Mouse (Mus musculus): ENCODE measurements around the gene Vsig2. TPM values are rescaled to one million over a fixed set of nuclear protein-coding genes. Genes with fewer than 3 reads are reported as not detected.

Vsig2 gene
- polyA plus RNA-seq, 1 experiment from 2014 or later, result 0.42 TPM

DNA sequence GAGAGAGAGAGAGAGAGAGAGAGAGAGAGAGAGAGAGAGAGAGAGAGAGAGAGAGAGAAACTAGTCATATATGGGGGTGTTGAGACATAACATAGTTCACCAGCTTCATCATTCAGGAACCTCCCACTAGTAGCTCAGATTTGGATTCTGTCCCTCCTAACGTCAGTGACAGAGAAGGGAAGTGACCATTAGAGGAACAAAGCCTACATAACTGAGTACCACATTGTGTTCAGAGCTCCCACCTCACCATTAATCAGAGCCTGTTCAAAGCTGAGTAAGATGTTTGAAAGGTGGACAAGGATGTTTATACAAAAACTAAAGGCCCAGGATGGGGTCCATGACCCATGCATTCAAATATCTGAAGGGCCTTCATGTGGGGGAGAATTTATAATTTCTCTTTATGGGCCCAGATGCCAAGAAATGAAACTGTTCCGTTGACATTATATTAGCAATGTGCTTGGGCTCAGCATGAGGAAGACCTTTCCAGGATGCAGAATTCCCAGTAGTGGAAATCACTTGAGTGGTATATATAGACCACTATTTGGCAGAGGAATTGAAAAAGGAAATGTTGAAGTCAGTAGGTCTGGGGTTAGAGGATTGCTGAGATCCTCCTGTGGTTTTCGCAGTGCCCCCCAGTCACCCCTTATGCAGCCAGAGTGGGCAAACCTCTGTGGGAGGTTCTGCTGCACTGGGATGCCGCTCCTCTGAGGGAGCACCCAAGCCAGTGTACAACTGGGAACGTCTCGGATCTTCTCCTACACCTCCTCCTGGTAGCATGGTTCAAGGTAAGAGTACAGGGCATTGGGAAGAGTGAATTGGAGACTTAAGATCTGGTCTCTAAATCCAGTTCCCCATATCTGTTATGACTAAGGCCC, 1.9 kb downstream of the Vsig2 start:
- Histone ChIP-seq H3K27me3 (peaks cover 55% of the 10 kb centered on the region), H3K36me3 (no peaks in the 10 kb centered on the region), H3K9me3 (no peaks in the 10 kb centered on the region), H3K27ac (no peak overlapping the region), H3K9ac (replicated peaks) (no peak overlapping the region), H3K4me3 (replicated peaks) (no peak overlapping the region), H3K4me1 (replicated peaks) (peaks cover 21% of the 10 kb centered on the region), H3K4me2 (replicated peaks) (no peak overlapping the region)
- WGBS, result 86% methylated on average over 6 of the region's 6 CpGs
- no peak for ATAC-seq

DNA sequence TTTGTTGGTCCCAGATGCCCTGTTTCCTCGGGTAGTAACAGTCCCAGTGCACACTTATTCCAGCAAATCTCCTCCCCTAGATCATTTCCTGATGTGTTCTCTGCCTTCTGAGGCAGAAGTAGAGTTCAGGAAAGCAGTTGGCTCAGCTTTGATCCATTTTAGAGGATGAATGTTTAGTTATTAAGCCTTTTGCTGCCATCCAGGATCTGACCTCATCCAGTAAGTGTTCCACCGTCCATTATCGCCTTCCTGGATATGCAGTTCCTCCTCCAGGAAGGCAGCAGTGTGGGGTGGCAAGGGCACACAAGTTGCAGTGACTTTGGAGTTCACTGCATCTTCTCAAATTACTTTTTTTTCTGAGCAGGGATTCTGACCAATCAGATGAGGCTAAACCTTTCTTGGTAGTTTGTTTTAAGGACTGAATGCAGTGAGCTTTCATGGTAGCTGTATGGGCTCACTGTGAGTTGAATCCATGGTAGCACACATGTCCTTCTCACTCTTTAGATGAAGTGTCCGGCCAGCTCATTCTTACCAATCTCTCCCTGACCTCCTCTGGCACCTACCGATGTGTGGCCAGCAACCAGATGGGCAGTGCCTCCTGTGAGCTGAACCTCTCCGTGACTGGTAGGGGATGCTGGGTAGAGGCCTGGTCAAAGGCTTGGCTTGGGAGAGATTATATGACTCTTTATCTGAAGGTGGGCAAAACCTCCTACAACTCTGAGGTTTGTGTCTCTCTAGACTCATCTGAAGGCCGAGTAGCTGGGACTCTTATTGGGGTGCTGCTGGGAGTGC, 3.0 kb downstream of the Vsig2 start:
- ATAC-seq, result no peak
- no peak overlapping the region for H3K27ac ChIP-seq
- 75% methylated on average over 7 of the region's 7 CpGs for WGBS

DNA sequence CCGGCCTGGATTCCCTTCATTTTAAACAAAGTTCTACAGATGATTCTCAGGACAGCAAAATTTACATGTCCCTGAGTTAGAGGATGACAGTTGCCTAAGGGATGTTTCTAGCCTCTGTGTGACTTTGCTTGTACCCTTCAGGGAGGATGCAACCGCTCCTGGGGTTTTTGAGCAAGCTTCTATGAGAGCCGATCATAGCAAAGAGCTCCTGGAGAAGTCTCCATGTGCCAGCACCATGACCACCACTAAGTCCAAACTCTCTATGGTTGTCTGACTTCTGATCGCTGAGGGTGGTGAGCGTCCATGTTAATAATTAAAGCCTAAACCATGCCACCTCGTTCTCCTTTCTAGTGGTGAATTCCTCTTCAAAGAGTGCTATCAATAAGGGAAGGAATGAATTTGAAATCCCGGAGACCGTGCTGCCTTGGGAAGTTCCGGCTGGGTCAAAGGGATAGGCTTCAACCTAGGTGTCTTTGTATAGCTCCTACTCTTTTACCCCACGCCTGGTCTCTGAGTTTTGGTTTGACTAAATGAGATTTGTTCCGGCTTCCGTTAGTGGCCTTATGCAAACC, 4.9 kb downstream of the Vsig2 start:
- Histone ChIP-seq H3K9ac (replicated peaks) (no peak overlapping the region), H3K27me3 (peaks cover 74% of the 10 kb centered on the region), H3K27ac (no peak overlapping the region), H3K36me3 (no peaks in the 10 kb centered on the region), H3K9me3 (no peaks in the 10 kb centered on the region), H3K4me2 (replicated peaks) (peak overlapping the region; percentile 57), H3K4me3 (replicated peaks) (peak overlapping the region; percentile 31), H3K4me1 (replicated peaks) (peaks cover 21% of the 10 kb centered on the region)
- ATAC-seq, result 0 out of 2 replicates have a peak, but pooled peaks have one; percentile 8
- WGBS, result 27% methylated on average over 12 of the region's 12 CpGs

More for the DNA sequence above, 3.0 kb downstream of the Vsig2 start:
- Histone ChIP-seq H3K9me3 (no peaks in the 10 kb centered on the region), H3K4me3 (replicated peaks) (no peak overlapping the region), H3K36me3 (no peaks in the 10 kb centered on the region), H3K4me1 (replicated peaks) (peaks cover 21% of the 10 kb centered on the region), H3K4me2 (replicated peaks) (no peak overlapping the region), H3K9ac (replicated peaks) (no peak overlapping the region), H3K27me3 (peaks cover 66% of the 10 kb centered on the region)

DNA sequence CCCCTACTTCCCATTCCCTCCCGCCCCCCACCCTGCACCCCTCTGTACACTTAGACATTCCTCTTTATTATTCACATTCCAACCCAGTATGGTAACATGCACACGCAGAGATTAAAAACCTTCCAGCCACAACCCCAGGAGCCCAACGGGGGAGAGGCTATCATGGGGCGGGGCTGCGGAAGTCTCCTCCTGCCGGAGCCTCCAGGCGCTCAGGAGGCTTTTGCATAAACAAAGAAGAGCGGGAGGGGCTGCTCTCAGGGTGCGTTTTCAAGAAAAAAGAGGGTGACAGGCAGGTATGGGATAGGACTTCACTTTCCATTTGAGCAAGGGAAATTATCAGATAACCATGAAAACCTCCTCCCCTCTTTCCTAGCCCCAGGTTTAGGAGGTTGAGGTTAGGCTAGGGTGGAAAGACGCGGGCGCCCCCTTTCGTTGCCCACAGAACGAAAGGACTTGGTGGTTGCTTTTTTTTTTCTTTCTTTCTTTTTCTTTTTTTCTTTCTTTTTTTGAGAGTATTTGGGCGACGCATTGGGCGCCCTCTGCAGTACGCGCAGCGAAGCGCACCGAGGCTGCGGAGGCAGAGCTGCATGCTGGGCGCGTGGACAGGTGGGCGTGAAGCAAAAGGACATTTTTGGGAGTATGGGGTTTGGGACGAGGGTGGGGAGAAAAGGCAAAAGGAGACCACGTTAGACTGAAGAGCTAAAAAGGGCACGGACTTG, 5.6 kb downstream of the Vsig2 start:
- peak; percentile 70 for ATAC-seq
- Histone ChIP-seq H3K4me3 (replicated peaks) (peak overlapping the region; percentile 31), H3K4me1 (replicated peaks) (peaks cover 21% of the 10 kb centered on the region), H3K9ac (replicated peaks) (peak overlapping the region; percentile 48; the same call in 1 of the 2 replicates), H3K4me2 (replicated peaks) (peak overlapping the region; percentile 57), H3K27ac (no peak overlapping the region), H3K27me3 (peaks cover 80% of the 10 kb centered on the region), H3K36me3 (no peaks in the 10 kb centered on the region), H3K9me3 (no peaks in the 10 kb centered on the region)
- WGBS, result 0% methylated on average over 29 of the region's 29 CpGs

DNA sequence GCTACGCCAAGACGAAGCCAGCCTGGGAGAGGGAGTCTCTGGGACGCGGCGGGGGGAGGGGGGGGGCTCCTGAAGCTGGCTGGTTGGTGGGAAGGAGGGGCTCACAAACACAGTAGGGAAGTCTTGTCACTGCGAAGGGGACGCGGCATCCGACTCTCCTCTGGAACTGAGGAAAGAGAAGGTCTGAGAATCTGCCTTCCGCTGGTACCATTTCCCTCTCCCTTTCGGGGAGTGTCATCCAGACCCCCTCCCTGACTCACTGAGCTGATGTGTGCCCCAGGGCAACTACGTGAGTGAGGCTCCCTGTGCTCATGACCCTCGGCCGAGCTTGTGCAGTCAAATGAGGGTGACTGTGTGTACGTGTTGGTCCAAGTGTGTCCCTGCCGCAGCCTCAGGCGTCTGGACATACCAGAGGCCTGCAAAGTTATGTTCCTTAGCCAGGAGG, 6.1 kb downstream of the Vsig2 start:
- no peak overlapping the region for H3K27ac ChIP-seq

DNA sequence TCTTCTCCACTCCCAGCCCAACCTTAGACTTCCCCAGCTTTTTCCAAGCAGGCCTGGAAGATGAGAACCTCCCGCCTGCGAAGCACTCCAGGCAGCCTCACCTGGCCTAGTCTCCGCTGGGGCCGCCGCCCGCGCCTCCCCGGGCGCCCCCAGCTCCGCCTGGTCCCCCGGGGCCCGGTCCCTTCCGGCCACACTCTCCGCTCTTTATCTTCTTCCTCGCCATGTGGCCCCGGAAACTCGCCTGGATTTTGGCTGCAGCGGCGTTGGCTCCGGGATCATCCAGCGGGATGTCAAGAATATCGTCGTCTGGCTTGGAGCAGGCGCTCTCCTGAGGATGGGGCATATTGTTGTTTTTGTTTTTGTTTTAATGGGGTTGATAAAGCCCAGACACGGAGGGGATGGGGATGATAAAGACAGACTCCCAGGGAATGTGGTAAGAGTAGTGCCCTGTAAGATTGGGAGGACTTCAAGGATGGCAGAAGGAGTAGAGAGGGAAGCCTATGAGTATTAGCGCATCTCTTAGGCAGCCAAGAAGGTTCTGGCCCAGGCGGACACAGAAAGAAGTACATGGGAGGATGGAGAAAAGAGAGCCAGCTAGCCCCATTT, 6.9 kb downstream of the Vsig2 start:
- peaks cover 91% of the 10 kb centered on the region for H3K27me3 ChIP-seq
- ATAC-seq, result peak; percentile 13; the same call in 1 of the 2 replicates
- peak overlapping the region; percentile 57 for H3K4me2 ChIP-seq (replicated peaks)

More for the DNA sequence above, 6.1 kb downstream of the Vsig2 start:
- Histone ChIP-seq H3K4me1 (replicated peaks) (peaks cover 21% of the 10 kb centered on the region), H3K4me2 (replicated peaks) (peak overlapping the region; percentile 57), H3K27me3 (peaks cover 86% of the 10 kb centered on the region), H3K9ac (replicated peaks) (peak overlapping the region; percentile 48; the same call in 1 of the 2 replicates), H3K9me3 (no peaks in the 10 kb centered on the region), H3K36me3 (no peaks in the 10 kb centered on the region), H3K4me3 (replicated peaks) (peak overlapping the region; percentile 31)
- ATAC-seq, result peak; percentile 69
- WGBS, result 6% methylated on average over 17 of the region's 17 CpGs

DNA sequence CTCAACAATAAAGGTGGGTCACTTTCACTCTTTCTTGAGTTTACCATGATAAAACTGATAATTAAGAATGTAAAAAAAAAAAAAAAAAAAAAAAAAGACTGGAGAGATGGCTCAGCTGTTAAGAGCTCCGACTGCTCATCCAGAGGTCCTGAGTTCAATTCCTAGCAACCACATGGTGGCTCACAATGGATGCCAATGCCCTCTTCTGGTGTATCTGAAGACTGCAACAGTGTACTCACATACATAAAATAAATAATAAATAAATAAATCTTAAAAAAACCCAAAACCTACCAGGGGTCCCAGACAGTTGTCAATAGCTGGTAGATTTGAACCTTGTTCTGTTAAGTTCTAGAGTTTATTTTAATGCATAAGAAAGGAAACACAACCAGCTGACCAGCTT, 7.8 kb downstream of the Vsig2 start:
- peaks cover 95% of the 10 kb centered on the region for H3K27me3 ChIP-seq

More for the DNA sequence above, 6.9 kb downstream of the Vsig2 start:
- Histone ChIP-seq H3K4me3 (replicated peaks) (peak overlapping the region; percentile 17; the same call in 1 of the 2 replicates), H3K4me1 (replicated peaks) (peaks cover 21% of the 10 kb centered on the region), H3K9me3 (no peaks in the 10 kb centered on the region), H3K36me3 (no peaks in the 10 kb centered on the region), H3K27ac (no peak overlapping the region), H3K9ac (replicated peaks) (0 out of 2 replicates have a peak overlapping the region, but pooled peaks have one; percentile 32)
- WGBS, result 7% methylated on average over 27 of the region's 27 CpGs

DNA sequence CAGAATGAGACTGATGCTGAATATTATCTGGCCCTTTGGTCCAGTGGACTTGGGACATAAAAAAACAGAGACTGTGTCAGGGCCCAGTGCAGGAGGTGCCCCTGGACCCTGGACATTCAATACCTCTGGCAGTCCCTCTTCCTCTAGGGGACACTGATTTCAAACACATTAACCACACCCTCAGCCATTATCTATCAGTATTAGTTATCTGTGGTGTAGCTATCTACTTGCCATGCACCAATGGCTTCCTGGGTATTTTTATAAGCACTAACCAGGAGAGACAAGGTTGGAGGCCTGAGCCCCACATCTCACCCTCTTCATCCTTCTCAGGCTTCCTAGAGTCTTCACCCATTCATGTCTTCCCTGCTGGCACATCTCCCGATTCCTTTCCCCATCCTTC, 11.4 kb downstream of the Vsig2 start:
- 59% methylated on average over 1 of the region's 1 CpGs for WGBS
- Histone ChIP-seq H3K4me2 (replicated peaks) (no peak overlapping the region), H3K27ac (no peak overlapping the region), H3K4me1 (replicated peaks) (peaks cover 25% of the 10 kb centered on the region), H3K36me3 (no peaks in the 10 kb centered on the region), H3K9me3 (no peaks in the 10 kb centered on the region), H3K9ac (replicated peaks) (no peak overlapping the region), H3K27me3 (peaks cover 96% of the 10 kb centered on the region), H3K4me3 (replicated peaks) (no peak overlapping the region)
- no peak for ATAC-seq

More for the DNA sequence above, 7.8 kb downstream of the Vsig2 start:
- peaks cover 24% of the 10 kb centered on the region for H3K4me1 ChIP-seq (replicated peaks)
- H3K4me2 ChIP-seq (replicated peaks), result no peak overlapping the region
- H3K4me3 ChIP-seq (replicated peaks), result no peak overlapping the region
- H3K9ac ChIP-seq (replicated peaks), result no peak overlapping the region
- no peaks in the 10 kb centered on the region for H3K9me3 ChIP-seq
- no peaks in the 10 kb centered on the region for H3K36me3 ChIP-seq
- no peak overlapping the region for H3K27ac ChIP-seq
- ATAC-seq, result no peak
- WGBS, result 80% methylated on average over 1 of the region's 1 CpGs

DNA sequence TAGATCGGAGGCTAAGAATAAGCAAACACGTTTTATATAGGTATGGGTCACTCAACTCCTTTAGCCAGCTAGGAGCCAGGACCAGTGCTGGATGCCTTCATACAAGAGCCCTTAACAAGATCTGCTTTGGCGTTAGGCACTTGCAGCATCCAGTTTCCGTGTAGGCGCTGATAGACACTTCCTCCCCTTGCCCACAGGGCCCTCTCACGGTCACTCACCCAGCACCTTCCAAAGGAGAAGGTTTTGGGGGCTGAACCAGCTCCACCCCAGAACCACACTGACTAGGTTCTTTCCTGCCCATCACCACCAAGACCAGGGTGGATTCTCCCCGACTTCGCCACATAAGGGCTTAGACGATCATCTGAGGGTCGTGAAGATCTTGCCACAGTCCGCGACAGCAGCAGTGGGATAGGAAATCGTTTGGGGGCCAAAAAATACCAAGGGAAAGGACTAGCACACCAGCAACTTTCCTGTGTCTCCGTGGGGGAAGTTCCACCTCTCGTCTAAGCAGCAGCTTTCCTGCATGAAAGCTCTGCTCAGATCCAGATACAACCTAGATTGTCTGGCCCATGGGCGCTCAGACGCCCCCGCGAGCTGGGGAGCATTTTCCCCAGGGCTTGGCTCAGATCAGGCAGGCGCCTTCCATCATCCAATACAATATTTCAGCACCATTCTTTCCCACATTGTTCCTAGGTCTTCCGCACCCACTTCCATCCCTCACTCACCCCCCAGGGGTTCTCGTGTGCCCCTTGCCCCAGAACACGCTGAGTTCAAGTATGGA, 12.9 kb downstream of the Vsig2 start:
- Histone ChIP-seq H3K27ac (no peak overlapping the region), H3K36me3 (no peaks in the 10 kb centered on the region), H3K4me1 (replicated peaks) (peaks cover 20% of the 10 kb centered on the region), H3K4me3 (replicated peaks) (peak overlapping the region; percentile 43), H3K9ac (replicated peaks) (peak overlapping the region; percentile 40), H3K27me3 (peaks cover 89% of the 10 kb centered on the region), H3K4me2 (replicated peaks) (peak overlapping the region; percentile 76), H3K9me3 (no peaks in the 10 kb centered on the region)
- ATAC-seq, result no peak; the same call in 1 of the 2 replicates
- WGBS, result 1% methylated on average over 23 of the region's 23 CpGs

DNA sequence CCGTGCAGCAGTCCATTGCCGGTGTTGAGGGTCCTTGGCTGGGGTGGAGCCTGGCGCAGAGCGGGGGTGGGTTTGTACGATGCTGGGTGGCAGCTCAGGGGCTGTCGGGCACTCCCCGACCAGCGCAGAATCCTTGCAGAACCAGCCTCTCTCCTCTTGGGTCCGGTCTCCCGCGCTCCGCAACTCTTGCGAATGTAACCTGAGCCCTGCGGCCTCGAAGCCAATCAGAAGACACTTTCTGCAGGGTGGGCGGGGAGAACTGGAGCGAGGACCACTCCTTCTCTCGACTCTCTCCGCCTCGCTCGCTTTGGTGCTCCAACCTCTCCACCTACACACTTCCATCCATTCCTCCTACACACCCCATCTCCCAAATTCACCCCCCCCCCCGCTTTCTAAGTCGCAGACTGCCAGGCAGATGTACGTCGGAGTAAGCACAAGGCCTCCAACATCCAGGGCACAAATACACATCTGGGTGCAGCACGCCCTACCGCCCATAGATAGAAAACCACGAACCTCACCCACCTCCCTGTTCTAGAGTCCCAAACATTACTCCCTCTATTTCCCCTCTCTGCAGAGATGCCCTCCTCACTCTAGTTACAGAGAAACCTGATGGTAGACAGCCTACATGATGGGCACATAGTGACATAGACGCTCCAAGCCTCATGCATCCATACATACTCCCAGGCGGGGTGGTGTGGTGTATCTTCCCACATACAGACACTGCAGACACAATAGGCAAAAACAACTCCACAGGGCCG, 13.7 kb downstream of the Vsig2 start, which contains the start of gene Nrgn:
Gene Nrgn (minus strand): TSS at position 369 of the 758 bp plus-strand sequence.
- Histone ChIP-seq H3K27me3 (peaks cover 81% of the 10 kb centered on the region), H3K36me3 (no peaks in the 10 kb centered on the region), H3K4me3 (replicated peaks) (peak within 1 kb of the TSS; percentile 43), H3K4me1 (replicated peaks) (peaks cover 20% of the 10 kb centered on the region), H3K9me3 (no peaks in the 10 kb centered on the region), H3K27ac (no peak within 1 kb of the TSS), H3K4me2 (replicated peaks) (peak within 1 kb of the TSS; percentile 76), H3K9ac (replicated peaks) (peak within 1 kb of the TSS; percentile 40)
- peak; percentile 90 for ATAC-seq
- WGBS, result 5% methylated on average over 31 of the region's 31 CpGs
